Mouse (Mus musculus) liver, adult 2 months (tissue): ENCODE measurements around the gene Ngfr.

ENCODE experiments used
- CTCF ChIP-seq: fragments of 200-500 bp; IDR thresholded peaks from 2 replicates; pipeline ENCODE4 v1.5.1; 2011; ENCODE audit warnings: low read depth, low read length, control low read depth
- POLR2A ChIP-seq: fragments of 200-500 bp; IDR thresholded peaks from 2 replicates; pipeline ENCODE4 v1.6.1; 2011; ENCODE audit warnings: low read length, control low read depth; ENCODE audit not compliant: insufficient read depth; ENCODE audit errors: extremely low read depth

GRCm38 (mm10) chr11:95631301-95631700 lies 43.8 kb upstream of the Ngfr start:
- TF ChIP-seq CTCF, result no peak
- no peak for TF ChIP-seq POLR2A
